Mouse (Mus musculus) frontal cortex, postnatal 36 days (tissue): ENCODE measurements around the gene Gm3415.
"Not testable (repeated sequence)": the region's sequence is repeated elsewhere in the genome, so short reads cannot be mapped to it uniquely, and the experiment has no call there.

Experiments
- DNase-seq, 2 experiments: peaks; one replicate each; pipeline ENCODE4 v3.0.0; 2022; ENCODE audit warnings: low spot score in 2 of 2

The Gm3415 gene

DNA sequence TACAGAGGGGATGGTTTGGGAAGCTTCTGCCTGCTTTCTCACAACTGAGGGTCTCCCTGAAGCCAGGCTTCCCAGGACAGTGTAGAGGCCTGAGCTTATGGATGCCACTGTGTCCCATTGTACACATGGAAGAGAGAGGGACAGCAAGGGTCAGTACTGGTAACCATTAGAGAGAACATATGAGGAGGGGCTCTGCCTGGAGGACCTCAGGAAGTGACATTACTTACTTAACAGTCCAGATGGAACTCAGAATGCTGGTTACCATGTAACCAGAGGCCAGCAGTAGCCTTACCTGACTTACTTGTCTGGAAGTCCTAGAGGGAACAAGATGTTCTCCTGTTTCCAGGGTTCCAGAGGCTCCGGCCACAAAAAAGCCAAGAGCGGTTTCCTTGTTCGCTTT lies at the start of gene Gm3415:
Gene Gm3415, plus strand, starts transcription at position 301 of the 400 bp plus-strand sequence.
- not testable (repeated sequence) for DNase-seq

- not testable (repeated sequence) for DNase-seq
Measured at GRCm38 (mm10) chr5:146513823-146514222, 42.1 kb upstream of the Gm3415 start, which contains the start of gene Gm3402. Gene Gm3402, plus strand, starts transcription at chr5:146514123.

- DNase-seq, result not testable (repeated sequence)
Measured at GRCm38 (mm10) chr5:146525501-146525900, 30.4 kb upstream of the Gm3415 start, which contains the start of gene Gm3404. Gene Gm3404, plus strand, starts transcription at chr5:146525801.

- not testable (repeated sequence) for DNase-seq
Measured at GRCm38 (mm10) chr5:146537347-146537746, 18.6 kb upstream of the Gm3415 start, which contains the start of gene Gm3409. Gene Gm3409, plus strand, starts transcription at chr5:146537647.

- no peak for DNase-seq
Measured at GRCm38 (mm10) chr5:146564259-146564658, 8.3 kb downstream of the Gm3415 start.

DNA sequence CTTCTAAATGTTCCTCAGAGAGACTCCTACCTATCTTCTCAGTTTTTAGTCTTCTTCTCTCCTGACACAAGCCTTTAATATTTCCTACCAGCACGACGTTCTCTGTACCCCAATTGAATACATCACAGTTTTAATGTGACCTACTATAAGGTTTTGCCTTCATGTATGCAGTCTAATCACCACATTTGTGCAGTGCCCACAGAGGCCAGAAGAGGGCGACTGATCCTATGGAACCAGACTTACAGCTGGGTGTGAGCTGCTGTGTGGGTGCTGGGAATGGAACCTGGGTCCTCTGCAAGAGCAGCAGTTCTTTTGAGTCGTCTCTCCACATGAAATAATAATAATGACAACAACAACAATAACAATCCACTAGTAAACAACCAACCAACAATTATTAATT lies 11.1 kb downstream of the Gm3415 start:
- no peak for DNase-seq

GRCm38 (mm10) chr5:146570179-146570578 lies 14.2 kb downstream of the Gm3415 start:
- DNase-seq, result not testable (repeated sequence)

DNA sequence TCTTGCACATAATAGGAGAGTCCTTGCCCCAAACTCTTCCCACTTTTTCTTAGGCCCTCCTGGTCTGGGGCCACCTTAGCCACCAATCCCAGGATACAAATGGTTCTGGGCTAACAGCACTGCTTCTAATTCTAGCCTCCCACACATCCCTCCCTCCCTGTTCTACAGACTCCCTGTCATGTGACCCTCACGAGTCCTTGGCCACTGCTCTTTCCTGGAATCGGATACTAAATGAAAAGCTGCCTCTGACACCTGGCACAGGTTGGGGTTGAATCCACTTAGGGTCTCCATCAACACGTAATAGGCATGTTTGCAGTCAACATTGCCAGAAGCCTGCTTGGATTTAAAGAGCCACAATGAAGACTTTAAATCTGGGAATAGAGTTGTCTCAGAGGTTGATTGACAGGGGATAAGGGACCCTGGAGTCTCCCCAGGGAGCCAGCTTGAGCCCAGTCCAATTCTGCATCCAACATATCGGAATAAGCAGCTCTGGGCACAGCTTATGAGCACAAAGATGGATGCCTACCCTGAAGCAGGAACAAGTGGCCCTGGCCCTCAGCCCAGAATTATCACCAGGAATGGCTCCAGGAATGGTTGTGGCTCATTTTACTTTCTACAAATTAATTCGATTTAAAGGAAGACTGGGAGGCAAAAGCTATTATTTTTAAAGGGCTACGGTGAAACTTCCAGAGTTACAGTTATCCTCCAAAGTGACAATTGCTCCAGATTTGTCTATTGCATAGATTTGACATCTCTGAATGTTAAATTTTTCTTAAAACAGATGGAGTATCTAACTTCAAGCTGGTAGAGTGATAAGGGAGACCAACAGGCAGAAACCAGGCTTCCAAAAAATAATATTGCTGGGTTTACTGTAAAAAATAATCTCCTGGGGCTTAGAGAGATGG lies 16.1 kb downstream of the Gm3415 start:
- DNase-seq, result peak; percentile 55 to 73

- not testable (repeated sequence) for DNase-seq
Measured at GRCm38 (mm10) chr5:146572735-146573042, 16.8 kb downstream of the Gm3415 start.

DNA sequence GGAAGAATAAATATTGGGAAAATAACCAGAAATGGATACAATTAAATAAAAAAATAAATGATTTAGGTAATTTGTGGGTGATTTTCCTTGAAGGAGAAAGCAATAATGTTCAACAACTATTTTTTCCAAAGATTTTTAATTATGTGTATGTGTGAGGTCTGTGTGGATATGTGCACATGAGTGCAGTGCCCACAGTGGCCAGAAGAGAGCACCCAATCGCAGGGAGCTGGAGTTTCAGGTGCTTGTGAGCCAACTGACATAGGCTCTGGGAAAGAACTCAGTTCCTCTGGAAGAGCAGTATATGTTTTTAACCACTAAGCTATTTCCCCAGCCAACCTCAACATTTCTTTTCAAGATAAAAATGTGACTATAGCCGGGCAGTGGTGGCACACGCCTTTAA lies 20.7 kb downstream of the Gm3415 start:
- DNase-seq, result no peak

GRCm38 (mm10) chr5:146584156-146584477 lies 28.2 kb downstream of the Gm3415 start:
- DNase-seq, result peak in 1 of 2 experiments; percentile 42

- peak; percentile 30 to 34 for DNase-seq
Measured at GRCm38 (mm10) chr5:146584478-146585306, 28.8 kb downstream of the Gm3415 start, which contains the start of gene Gpr12. Gene Gpr12, minus strand, starts transcription at chr5:146585239.

DNA sequence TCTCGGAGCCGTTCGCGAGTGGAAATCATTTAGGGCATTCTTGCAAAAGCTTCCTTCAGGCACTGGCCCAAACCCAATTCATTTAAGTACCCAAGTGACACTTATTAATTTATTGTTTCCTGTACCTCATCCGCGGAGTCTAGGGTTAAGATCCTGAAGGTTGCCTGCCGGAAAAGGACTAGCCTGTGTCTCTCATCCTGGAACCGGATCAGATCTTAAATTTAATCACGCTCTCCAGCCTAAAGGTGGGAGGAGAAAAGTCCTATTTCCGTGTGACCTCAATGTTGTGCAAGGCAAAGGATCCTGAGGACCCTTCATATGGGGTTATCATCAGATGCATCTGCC lies 29.3 kb downstream of the Gm3415 start:
- DNase-seq, result no peak

DNA sequence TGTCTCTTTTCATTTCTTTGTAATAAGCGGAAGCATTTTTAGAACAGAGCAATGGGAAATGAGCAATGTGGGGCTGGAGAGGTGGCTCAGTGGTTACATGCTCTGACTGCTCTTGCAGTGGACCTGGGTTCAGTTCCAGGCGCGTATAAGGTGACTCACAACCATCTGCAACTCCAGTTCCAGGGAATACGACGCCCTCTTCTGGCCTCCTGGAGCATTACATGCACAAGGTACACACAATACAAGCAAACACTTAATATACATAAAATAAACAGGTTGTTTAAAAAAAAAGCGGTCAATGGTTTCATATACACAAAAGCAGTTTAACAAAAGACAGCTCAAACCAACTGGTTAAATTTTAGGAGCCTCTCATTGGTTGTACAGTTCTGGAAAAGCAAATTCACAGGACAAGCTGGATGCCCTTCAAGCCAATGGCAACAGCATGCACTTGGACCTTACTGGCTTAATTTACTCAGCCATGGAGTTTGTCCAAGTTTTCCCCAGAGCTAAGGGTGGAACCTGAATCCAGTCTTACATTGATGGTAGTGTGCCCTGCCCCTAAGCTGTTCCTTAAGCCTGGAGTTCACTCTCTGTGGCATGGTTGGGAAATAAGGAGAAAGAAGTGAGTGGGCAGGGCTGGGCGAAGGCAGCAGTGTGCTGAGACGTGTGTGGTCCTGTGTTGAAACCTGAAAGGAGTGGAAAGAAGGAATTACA lies 30.6 kb downstream of the Gm3415 start:
- DNase-seq, result no peak

GRCm38 (mm10) chr5:146590987-146591386 lies 35.1 kb downstream of the Gm3415 start:
- DNase-seq, result no peak

DNA sequence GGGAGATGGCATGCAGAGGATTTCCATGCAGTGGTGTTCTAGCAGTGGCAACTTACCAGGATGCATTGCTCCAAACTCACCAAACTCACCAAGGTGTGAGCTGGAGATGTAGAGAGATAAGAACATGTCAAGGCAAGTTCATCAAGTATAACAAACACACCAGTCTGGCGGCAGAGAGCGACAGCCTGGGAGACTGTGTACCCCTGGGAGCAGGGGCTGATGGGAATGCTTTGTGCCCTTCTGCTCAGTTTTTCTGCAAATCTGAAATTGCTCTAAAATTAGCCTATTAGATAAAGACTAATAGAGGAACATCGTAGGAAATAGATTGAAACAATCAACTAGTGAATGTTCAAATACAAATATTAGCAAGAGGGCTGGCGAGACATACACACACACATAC lies 35.7 kb downstream of the Gm3415 start:
- no peak for DNase-seq

GRCm38 (mm10) chr5:146592580-146592979 lies 36.6 kb downstream of the Gm3415 start:
- DNase-seq, result no peak

DNA sequence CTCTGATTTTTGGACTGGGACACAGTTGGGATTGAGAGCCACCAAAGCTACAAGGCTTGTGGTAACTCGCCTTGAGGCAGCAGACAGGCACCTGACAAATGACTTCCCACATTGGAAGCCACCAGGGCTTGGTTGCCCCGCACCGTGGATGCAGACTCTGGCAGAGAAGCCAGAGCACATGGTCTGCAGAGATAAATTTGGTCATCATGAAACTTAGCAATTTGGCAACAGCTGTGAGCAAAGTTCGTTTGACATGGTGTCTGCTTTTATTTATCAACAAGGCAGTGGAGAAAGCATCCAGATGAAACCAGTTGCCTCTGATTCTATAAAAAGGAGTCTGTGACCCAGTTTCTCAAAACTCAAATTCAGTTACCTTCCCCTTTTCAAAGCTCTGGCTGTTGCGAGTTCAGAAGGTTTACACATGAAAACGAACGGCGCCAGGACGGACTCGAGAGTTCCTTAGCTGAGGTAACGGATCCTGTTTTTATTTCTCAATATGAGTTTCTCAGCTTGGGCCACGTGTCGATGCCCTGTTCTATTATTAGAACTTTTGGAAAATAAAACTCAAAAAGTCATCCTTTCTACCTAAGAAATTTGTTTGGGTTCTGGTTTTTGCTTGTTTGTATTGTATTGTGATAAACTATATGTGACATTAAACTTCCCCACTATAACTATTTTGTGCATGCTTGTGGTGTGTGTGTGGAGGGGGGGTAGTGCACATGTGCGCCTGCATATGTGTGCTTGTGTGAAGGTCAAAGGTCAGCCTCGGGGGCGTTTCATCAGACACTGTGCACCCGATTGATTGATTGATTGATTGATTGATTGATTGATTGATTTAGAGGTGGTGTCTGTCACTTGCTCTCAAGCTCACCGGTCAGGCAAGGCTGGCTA lies 40.9 kb downstream of the Gm3415 start:
- DNase-seq, result no peak

DNA sequence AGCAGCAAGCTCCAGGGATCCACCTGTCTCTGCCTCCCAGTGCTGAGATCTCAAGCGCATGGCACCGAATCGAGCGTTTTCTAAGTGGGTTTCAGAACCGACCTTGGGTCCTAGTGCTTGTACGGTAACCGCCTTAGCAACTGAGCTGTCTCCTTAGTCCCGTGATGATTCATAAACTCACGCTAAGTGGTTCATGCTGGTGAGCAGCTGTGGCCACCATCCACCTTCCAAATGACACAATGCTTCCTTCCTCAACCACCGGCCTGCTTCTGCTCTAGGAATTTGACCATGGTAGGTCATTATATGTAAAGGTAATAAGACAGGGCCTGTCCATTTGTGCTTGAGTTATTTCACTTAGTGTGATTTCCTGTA lies 41.6 kb downstream of the Gm3415 start:
- no peak for DNase-seq

DNA sequence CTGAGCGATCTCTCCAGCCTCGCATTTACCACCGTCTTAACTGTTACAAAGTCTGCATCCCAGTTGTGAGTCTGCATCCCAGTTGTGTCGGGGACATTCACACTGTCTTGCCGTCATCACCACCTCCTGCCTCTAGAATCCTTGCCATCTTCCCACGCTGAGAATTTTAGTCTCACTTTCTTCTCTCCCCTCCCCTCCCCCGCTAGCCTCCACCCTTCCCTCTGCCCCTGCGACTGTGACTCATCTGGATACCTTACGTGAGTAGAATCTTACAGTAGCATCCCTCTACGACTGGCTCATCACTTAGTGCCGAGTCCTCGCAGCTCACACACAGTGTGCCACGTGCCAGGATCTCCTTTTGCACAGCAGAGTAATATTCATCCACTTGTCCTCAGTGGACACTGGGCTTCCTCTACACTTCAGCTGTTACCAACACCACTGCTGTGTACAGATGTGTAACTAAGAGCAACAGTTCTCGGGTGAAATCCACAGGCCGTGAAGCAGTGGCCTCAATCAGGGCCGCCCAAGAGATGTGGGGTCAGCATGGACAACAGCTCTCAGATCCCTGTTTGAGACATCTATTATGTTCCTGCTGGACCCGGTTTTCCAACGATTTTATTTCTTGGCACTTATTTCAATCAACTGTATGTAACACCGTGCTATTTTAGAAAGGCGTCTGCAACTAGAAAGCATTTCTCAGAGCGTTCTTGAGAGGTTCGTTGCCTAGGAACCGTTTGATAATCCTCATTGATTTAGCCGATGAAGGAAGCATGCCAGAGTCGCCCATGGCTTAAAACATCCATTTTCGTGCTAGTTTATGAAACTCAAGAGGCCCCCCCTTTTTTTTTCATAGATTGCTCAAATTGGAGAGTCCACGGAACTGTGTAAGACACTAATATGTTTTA lies 42.5 kb downstream of the Gm3415 start:
- peak; percentile 40 to 45 for DNase-seq
